Mouse (Mus musculus): ENCODE results near the gene Msmo1. TPM values are rescaled to one million over a fixed set of nuclear protein-coding genes. Genes with fewer than 3 reads are reported as not detected.

Gene Msmo1
- polyA plus RNA-seq, 1 experiment from 2014 or later: 58.4 TPM

DNA sequence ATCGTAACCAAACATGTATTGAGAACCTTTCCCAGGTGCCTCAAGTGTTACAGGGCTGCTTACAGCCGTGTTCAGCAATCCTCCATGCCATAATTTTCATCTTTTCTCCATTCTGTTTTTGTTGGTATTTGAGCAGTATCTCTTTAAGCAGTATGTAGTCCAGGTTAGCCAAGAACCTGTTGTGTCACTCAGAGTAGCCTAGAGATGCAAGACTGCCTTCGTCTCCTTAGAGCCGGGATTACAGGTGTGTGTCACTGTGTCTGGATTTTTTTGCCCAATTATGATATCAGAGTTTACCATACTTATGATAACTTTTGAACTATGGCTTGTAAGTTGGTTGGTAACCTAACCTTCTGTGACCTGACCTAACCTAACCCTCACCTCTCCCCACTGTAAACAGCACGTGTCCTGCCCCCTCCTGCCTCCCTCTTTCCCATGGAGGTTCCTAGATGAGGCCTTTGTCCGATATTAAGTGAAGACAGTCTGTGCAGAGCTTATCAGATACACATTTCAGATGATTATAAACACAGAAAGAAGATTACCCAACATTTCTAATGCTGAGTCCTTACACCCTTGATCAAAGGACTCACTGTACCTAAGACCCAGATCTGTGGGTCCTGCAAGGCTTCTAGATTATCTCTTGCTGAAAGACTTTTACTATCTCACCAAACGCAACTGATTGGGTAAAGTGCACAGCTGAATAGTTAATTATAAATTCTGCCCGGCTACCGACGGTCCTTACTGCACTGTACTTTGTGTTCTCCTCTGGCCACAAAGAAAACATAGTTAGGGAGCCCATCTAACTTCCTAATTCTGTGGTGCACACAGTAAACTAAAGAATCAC lies 12.8 kb upstream of the Msmo1 start:
- no peak for DNase-seq
- H3K4me3 ChIP-seq (ENCODE audit: low read depth, low read length): no peak overlapping the region
- H3K36me3 ChIP-seq (replicated peaks; ENCODE audit: insufficient read depth, low read length): peaks cover 8% of the 10 kb centered on the region
- no peaks in the 10 kb centered on the region for H3K27me3 ChIP-seq (ENCODE audit: insufficient read depth, low read length)
- H3K9me3 ChIP-seq (ENCODE audit: low read length): no peaks in the 10 kb centered on the region
- TF ChIP-seq CTCF (IDR thresholded peaks at IDR 0.05; ENCODE audit: low read depth) (no peak), EP300 (IDR thresholded peaks at IDR 0.05; ENCODE audit: low read depth) (no peak)
- H3K4me2 ChIP-seq (ENCODE audit: low read depth, low read length): no peak overlapping the region
- 60% methylated on average over 10 of the region's 10 CpGs for WGBS (ENCODE audit: insufficient replicate concordance)
- peaks cover 2% of the 10 kb centered on the region for H3K4me1 ChIP-seq (ENCODE audit: insufficient read depth)
- H3K27ac ChIP-seq (ENCODE audit: low read depth): no peak overlapping the region
- H3K9ac ChIP-seq (replicated peaks): no peak overlapping the region
- peak; percentile 61; the same call in 1 of the 2 replicates for ATAC-seq

DNA sequence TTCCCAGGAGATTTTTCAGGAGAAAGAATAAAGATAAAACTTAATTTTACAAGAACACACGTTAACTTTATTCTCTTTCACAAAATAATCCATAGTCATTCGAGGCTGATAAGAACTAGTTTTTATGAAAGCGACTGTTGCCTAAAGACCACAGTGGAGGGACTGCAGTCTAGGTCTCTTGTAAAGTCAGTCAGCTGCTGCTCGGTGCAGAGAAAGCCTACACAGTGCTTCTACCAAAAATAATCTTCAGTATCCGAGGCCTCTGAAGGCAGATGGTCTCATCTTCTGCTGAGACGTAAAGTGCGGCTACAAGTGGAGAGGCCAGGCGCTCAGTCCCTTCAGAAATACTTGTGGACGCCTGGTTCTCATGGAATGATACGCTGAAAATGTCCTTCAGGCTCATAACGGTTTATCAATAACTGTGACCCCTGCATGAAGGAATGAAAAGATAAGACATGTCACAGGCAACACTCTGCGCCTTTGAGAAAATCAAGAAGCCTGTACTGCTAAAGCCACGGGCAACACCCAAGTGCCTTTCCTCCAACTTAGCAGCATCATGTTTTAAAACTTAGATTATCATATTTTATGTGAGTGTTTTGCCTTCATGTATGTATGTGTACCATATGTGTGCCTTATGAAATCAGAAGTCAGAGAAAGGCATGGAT lies 7.1 kb upstream of the Msmo1 start:
- no peak for DNase-seq
- 61% methylated on average over 13 of the region's 13 CpGs for WGBS (ENCODE audit: insufficient replicate concordance)

DNA sequence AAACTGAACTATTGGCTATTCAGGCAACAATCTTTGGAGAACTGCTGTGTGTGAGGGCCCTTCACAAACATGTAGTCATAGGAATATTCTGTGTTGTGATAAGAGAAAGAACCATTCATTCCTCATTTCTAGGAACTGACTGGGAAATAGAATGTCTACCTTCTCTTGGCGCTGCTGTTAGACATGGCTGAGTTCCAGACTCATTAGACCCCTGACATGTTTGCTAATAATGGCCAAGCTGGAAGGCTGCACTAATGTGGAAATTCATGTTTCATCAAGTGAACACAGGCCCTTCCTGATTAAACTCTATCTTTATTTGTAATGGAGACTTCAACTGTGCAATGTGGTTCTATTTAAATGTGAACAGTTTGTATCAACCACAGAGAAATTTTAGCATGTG lies 5.3 kb upstream of the Msmo1 start:
- Histone ChIP-seq H3K9me3 (ENCODE audit: low read length) (no peaks in the 10 kb centered on the region), H3K4me1 (ENCODE audit: insufficient read depth) (peaks cover 6% of the 10 kb centered on the region; the same call in 1 of the 2 replicates), H3K27ac (ENCODE audit: low read depth) (no peak overlapping the region), H3K36me3 (replicated peaks; ENCODE audit: insufficient read depth, low read length) (peaks cover 9% of the 10 kb centered on the region; the same call in 1 of the 2 replicates), H3K4me2 (ENCODE audit: low read depth, low read length) (no peak overlapping the region), H3K27me3 (ENCODE audit: insufficient read depth, low read length) (no peaks in the 10 kb centered on the region), H3K9ac (replicated peaks) (no peak overlapping the region), H3K4me3 (ENCODE audit: low read depth, low read length) (no peak overlapping the region)
- no peak for DNase-seq
- ATAC-seq: no peak
- 79% methylated on average over 1 of the region's 1 CpGs for WGBS (ENCODE audit: insufficient replicate concordance)
- TF ChIP-seq CTCF (IDR thresholded peaks at IDR 0.05; ENCODE audit: low read depth) (no peak), EP300 (IDR thresholded peaks at IDR 0.05; ENCODE audit: low read depth) (no peak)

More for the DNA sequence above, 7.1 kb upstream of the Msmo1 start:
- H3K27ac ChIP-seq (ENCODE audit: low read depth): no peak overlapping the region
- no peak for TF ChIP-seq EP300 (IDR thresholded peaks at IDR 0.05; ENCODE audit: low read depth)
- no peak for ATAC-seq
- H3K4me3 ChIP-seq (ENCODE audit: low read depth, low read length): no peak overlapping the region
- H3K9ac ChIP-seq (replicated peaks): no peak overlapping the region
- no peak overlapping the region for H3K4me2 ChIP-seq (ENCODE audit: low read depth, low read length)
- H3K27me3 ChIP-seq (ENCODE audit: insufficient read depth, low read length): no peaks in the 10 kb centered on the region
- H3K4me1 ChIP-seq (ENCODE audit: insufficient read depth): no peaks in the 10 kb centered on the region
- peaks cover 9% of the 10 kb centered on the region; the same call in 1 of the 2 replicates for H3K36me3 ChIP-seq (replicated peaks; ENCODE audit: insufficient read depth, low read length)
- H3K9me3 ChIP-seq (ENCODE audit: low read length): no peaks in the 10 kb centered on the region

DNA sequence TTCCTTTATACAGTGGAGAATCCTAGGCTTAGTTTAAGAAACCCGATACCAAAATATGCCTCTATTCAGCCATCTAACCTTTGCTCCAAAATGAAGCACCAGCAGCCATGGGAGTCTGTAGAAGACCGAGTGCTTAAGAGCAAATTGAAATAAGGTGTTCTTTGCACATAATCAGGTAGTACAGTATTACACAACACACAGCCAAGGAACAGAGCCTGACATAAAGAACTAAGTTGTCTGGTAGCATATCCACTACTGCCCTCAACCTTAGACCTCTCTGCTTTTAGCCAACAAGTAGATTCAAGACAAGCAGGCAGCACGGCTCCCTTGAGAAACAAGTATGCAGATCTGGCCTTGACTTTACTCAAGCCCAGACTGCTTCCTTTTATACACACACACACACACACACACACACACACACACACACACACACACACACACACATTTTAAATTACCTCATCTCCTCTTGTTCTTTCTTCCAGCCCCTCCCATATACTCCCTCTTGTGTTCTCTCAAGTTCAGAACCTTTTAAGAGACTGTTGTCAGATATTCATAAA lies 3.3 kb upstream of the Msmo1 start:
- H3K9ac ChIP-seq (replicated peaks): no peak overlapping the region
- DNase-seq: no peak
- no peak for TF ChIP-seq EP300 (IDR thresholded peaks at IDR 0.05; ENCODE audit: low read depth)
- no peak for TF ChIP-seq CTCF (IDR thresholded peaks at IDR 0.05; ENCODE audit: low read depth)
- H3K27ac ChIP-seq (ENCODE audit: low read depth): no peak overlapping the region
- no peak overlapping the region for H3K4me3 ChIP-seq (ENCODE audit: low read depth, low read length)
- H3K27me3 ChIP-seq (ENCODE audit: insufficient read depth, low read length): no peaks in the 10 kb centered on the region
- no peak overlapping the region for H3K4me2 ChIP-seq (ENCODE audit: low read depth, low read length)
- peaks cover 4% of the 10 kb centered on the region; the same call in 1 of the 2 replicates for H3K36me3 ChIP-seq (replicated peaks; ENCODE audit: insufficient read depth, low read length)
- peaks cover 9% of the 10 kb centered on the region; the same call in 1 of the 2 replicates for H3K4me1 ChIP-seq (ENCODE audit: insufficient read depth)
- WGBS (ENCODE audit: insufficient replicate concordance): 80% methylated on average over 3 of the region's 3 CpGs
- no peak for ATAC-seq
- H3K9me3 ChIP-seq (ENCODE audit: low read length): no peaks in the 10 kb centered on the region

DNA sequence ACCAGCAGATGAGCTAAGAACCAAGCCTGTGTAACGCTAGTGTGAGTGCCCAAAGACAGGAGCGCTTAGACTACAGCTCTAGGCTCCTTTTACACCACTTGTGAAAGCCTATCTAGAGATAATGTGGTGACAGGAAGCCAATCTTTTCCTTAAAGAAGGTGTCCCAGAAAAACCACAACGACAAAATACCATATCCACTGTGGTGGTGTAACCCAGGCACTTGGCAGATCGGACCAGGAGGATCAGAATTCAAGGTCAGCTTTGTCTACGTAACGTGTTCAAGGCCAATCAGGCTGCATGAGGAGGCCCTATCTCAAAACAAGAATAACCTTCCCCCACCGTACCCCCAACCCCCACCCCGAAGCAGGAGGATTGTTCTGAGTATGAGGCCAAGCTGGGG lies 1.6 kb upstream of the Msmo1 start:
- Histone ChIP-seq H3K4me3 (ENCODE audit: low read depth, low read length) (no peak overlapping the region), H3K4me1 (ENCODE audit: insufficient read depth) (peaks cover 9% of the 10 kb centered on the region; the same call in 1 of the 2 replicates), H3K27me3 (ENCODE audit: insufficient read depth, low read length) (no peaks in the 10 kb centered on the region), H3K36me3 (replicated peaks; ENCODE audit: insufficient read depth, low read length) (peaks cover 7% of the 10 kb centered on the region; the same call in 1 of the 2 replicates), H3K27ac (ENCODE audit: low read depth) (no peak overlapping the region), H3K9me3 (ENCODE audit: low read length) (no peaks in the 10 kb centered on the region), H3K9ac (replicated peaks) (no peak overlapping the region), H3K4me2 (ENCODE audit: low read depth, low read length) (no peak overlapping the region)
- TF ChIP-seq CTCF (IDR thresholded peaks at IDR 0.05; ENCODE audit: low read depth) (no peak), EP300 (IDR thresholded peaks at IDR 0.05; ENCODE audit: low read depth) (no peak)
- 57% methylated on average over 8 of the region's 8 CpGs for WGBS (ENCODE audit: insufficient replicate concordance)
- DNase-seq (no peak), ATAC-seq (no peak)

DNA sequence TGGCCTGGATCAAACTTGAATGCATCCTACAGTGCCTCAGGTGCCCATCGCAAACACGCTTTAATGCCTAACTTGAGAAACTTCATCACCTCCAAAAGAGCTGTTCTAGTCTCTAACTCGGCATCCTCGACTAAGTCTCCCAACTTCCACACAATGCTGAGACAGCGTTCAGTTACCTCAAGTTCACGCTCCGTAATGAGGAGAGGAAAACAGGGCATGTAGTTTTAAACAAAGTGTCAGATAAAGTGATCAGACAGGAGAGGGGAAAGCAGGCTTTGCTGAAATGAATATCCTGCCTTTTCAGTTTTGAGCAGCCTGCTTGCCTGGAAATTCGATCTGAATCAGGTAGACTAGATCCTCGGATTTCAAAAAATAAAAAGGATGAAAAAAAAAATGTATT lies 996 bp downstream of the Msmo1 start:
- H3K4me3 ChIP-seq (ENCODE audit: low read depth, low read length): peak overlapping the region; percentile 83
- ATAC-seq (no peak), DNase-seq (no peak)
- H3K27ac ChIP-seq (ENCODE audit: low read depth): 0 out of 2 replicates have a peak overlapping the region, but pooled peaks have one; percentile 80
- peak overlapping the region; percentile 94 for H3K4me2 ChIP-seq (ENCODE audit: low read depth, low read length)
- peaks cover 9% of the 10 kb centered on the region; the same call in 1 of the 2 replicates for H3K4me1 ChIP-seq (ENCODE audit: insufficient read depth)
- no peak for TF ChIP-seq CTCF (IDR thresholded peaks at IDR 0.05; ENCODE audit: low read depth)
- no peak for TF ChIP-seq EP300 (IDR thresholded peaks at IDR 0.05; ENCODE audit: low read depth)
- peaks cover 11% of the 10 kb centered on the region for H3K36me3 ChIP-seq (replicated peaks; ENCODE audit: insufficient read depth, low read length)
- H3K9me3 ChIP-seq (ENCODE audit: low read length): no peaks in the 10 kb centered on the region
- peak overlapping the region; percentile 83 for H3K9ac ChIP-seq (replicated peaks)
- WGBS (ENCODE audit: insufficient replicate concordance): 16% methylated on average over 9 of the region's 9 CpGs
- no peaks in the 10 kb centered on the region for H3K27me3 ChIP-seq (ENCODE audit: insufficient read depth, low read length)
